Mouse (Mus musculus) megakaryocyte-erythroid progenitor cell, adult 5-6 weeks (primary cell): Measurements from ENCODE around the gene Cnot3. TPM values are rescaled to one million over a fixed set of nuclear protein-coding genes. Genes with fewer than 3 reads are reported as not detected.
A peak's percentile ranks its signal among the peaks of the same experiment; 100 is the strongest.
"Not testable (repeated sequence)": the region's sequence is repeated elsewhere in the genome, so short reads cannot be mapped to it uniquely, and the experiment has no call there.

Experiments
- ATAC-seq: replicated peaks from 2 replicates; pipeline ENCODE4 v1.8.0; 2016; ENCODE audit warnings: mild to moderate bottlenecking, inconsistent platforms; ENCODE audit not compliant: severe bottlenecking, poor library complexity, low FRiP score, low TSS enrichment
- total RNA-seq, 2 experiments: library from RNA; stranded (forward) in 1 of 2; stranded (reverse) in 1 of 2; fragments of 200-1000, 215-1000 nt in 1 of 2; fragments of >200 nt in 1 of 2; fragmentation: Nextera tagmentation in 1 of 2; gene quantifications; 2 replicates each; pipeline ENCODE4 v1.2.3; 2014 to 2017

Gene Cnot3
- total RNA-seq, 2 experiments from 2014 or later: 47.8 to 166 TPM

GRCm38 (mm10) chr7:3692987-3693808, 48.1 kb downstream of the Cnot3 start, which contains the start of gene Mboat7:
Mboat7 (minus strand) TSS chr7:3693523.
- ATAC-seq: peak; percentile 78

GRCm38 (mm10) chr7:3693809-3694075, 48.7 kb downstream of the Cnot3 start:
- ATAC-seq: no peak; the same call in 1 of the 2 replicates

DNA sequence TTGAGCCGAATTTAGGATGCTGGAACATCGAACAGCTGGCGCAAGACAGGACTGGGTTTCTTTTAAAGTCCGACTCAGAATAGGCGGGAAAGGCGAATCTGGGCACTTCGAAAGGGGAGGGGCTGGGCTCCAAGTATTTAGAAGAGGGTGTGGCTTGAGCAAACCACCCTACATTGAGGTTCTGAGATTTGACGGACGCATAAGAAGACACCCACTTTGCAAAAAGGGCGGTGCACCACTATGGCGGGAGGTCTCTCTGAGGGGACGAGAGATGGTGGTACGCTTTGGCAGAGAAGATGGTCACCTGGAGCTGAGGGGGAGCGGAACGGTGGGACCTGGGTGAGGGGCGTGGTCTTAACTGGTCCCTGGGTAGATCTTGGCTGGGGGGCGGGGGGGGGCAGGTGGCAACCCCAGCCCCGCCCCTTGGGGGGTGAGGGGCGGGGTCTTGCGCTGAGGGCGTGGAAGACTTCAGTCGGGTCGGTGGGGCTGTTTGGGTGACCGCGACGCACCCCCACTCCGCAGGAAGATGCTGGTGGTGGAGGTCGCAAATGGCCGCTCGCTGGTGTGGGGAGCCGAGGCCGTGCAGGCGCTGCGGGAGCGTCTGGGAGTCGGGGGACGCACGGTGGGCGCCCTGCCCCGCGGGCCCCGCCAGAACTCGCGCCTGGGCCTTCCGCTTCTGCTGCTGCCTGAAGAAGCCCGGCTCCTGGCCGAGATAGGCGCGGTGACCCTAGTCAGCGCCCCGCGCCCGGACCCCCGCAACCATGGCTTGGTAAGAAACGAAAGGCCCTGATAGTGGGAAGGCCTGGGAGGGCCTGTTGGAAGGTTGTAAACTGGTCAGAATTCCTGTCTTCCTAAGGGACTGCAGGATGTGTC, 49.2 kb downstream of the Cnot3 start:
- peak; percentile 41 for ATAC-seq

DNA sequence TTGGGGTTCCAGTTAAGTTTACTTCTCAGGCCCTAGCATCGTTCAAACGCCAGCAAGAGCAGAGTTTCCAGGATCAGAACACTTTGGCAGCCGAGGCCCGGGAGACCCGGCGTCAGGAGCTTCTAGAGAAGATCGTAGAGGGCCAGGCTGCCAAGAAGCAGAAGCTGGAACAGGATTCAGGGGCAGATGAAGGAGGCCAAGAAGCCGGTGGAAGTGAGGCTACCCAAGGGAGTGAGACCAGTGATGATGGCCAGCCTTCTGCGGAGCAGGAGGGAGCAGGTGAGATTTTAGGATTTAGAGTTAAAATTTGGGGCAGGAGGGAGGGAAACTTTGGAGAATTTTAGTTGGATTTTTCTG, 49.9 kb downstream of the Cnot3 start:
- ATAC-seq: not testable (repeated sequence)

- ATAC-seq: no peak
Measured at GRCm38 (mm10) chr7:3698471-3698870, 53.4 kb downstream of the Cnot3 start.

DNA sequence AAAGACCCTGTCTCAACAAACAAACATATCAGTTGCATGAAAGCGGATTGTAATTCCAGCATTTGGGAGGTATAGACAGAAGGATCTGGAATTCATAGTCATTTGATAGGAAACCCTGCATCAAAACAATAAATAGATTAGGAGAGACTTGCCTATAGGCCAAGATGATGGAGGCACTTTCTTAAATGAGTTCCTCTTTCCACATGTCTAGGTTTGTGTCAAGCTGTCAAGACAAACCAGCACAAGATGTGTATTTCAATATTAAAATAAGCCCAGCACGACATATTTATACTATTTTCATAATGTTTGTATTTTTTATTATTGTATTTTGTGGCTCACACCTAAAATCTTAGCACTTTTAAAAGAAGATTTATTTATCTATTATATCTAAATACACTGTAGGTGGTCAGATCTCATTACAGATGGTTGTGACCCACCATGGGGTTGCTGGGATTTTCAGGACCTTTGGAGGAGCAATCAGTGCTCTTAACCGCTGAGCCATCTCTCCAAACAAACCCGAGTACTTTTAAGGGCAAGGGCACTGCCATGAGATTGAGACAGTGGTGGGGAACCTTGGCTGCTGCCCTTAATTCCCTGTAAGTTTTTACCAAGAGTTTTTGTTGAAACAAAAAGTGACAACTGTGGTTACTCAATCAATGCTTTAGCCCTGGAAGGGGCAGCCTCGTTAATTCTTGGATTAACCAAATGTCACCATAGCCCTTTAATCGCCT, 58.2 kb downstream of the Cnot3 start:
- peak; percentile 5; the same call in 1 of the 2 replicates for ATAC-seq

DNA sequence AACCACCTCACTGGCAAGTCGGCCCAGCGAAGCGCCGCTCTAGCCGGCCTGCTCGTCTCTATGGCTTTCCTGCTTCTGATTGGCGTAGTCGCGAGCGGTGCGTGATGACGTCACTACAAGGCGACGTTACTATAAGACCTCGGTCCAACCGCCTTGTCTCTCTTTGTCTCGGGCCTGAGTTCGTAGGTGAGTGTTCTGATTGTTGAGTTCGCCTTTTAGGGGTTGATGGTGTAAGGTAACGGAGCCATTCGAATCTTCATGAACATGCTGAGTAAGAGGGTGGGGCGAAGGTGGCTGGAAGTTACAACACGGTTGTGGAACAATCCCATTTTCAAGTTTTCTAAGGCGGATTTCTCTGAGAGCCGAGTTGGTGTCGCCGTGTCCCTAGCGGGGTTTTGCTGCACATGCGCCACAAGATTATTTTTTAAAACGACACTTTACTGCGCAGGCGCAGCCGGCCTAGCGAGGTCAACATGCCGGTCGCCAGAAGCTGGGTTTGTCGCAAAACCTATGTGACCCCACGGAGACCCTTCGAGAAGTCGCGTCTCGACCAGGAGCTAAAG, 58.9 kb downstream of the Cnot3 start, which contains the start of gene Rps9:
Gene Rps9 (plus strand): TSS at position 115 of the 563 bp plus-strand sequence.
- peak; percentile 81 for ATAC-seq

DNA sequence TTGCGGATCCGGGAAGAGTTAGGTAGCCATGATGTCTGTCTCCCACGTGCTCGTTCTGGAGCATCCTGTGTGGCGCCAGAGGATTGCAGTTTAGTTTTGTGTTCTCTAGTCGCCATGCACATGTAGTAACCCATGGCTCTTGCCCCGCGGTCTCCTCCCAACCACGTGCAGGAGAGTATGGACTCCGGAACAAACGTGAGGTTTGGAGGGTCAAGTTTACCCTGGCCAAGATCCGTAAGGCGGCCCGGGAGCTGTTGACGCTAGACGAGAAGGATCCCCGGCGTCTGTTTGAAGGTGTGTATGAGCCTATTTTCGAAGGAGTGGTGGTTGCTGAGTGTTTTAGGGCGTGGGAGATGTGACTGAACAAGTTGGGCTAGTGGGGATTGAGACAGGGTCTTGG, 59.4 kb downstream of the Cnot3 start:
- 0 out of 2 replicates have a peak, but pooled peaks have one; percentile 4 for ATAC-seq

DNA sequence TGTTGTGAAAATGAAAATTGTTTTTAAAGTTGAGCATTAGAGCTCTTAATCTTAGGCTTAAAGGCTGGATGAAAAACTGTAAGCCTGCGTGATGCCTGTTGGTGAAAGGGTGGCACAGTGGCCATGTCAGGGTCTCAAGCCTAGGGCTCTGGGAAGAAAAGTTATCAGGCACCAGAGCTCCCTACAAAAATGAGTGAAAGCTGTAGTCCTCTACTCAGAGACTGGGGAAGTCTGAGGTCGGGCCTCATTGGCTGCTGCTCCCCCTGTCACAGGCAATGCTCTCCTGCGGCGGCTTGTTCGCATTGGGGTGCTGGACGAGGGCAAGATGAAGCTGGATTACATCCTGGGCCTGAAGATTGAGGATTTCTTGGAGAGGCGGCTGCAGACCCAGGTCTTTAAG, 60.4 kb downstream of the Cnot3 start:
- not testable (repeated sequence) for ATAC-seq

- no peak for ATAC-seq
Measured at GRCm38 (mm10) chr7:3705911-3706310, 60.8 kb downstream of the Cnot3 start.

- no peak for ATAC-seq
Measured at GRCm38 (mm10) chr7:3706343-3706934, 61.4 kb downstream of the Cnot3 start.

- ATAC-seq: peak; percentile 43
Measured at GRCm38 (mm10) chr7:3707027-3707426, 62.0 kb downstream of the Cnot3 start.

- ATAC-seq: no peak
Measured at GRCm38 (mm10) chr7:3707568-3708413, 62.7 kb downstream of the Cnot3 start.

- not testable (repeated sequence) for ATAC-seq
Measured at GRCm38 (mm10) chr7:3708447-3708980, 63.4 kb downstream of the Cnot3 start.

DNA sequence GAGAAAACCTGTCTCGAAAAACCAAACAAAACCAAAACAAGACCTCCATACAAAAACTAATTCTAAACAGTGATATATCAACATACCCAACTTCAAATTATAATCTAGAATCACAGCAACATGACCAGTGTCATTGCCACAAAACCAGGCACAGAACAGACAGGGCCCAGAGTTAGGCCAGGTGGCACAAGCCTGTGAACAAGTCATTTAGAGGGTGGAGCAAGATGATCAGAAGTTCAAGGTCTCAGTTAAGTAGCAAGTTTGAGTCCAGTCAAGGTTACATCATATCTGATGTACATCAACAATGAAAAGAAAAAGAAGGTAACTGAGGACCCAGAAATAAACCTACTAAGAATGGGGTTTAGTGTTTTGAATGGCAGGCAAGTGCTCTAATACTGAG, 63.9 kb downstream of the Cnot3 start:
- peak; percentile 27 for ATAC-seq
